Mouse (Mus musculus): ENCODE measurements around the gene Cnfn.

GRCm38 (mm10) chr7:25401551-25401950, 32.0 kb upstream of the Cnfn start:
- no peak for TF ChIP-seq POLR2A (IDR thresholded peaks at IDR 0.05; ENCODE audit: extremely low read depth, insufficient read depth, low read length)
- no peak for TF ChIP-seq CTCF (IDR thresholded peaks at IDR 0.05; ENCODE audit: low read depth, low read length)
